Mouse (Mus musculus): ENCODE measurements around the gene Scin.
A peak's percentile ranks its signal among the peaks of the same experiment; 100 is the strongest.

Scin gene

GRCm38 (mm10) chr12:40027444-40027843 is 106.6 kb downstream of the Scin start:
- DNase-seq (ENCODE audit: low read depth), result no peak

GRCm38 (mm10) chr12:40023918-40024317 is 110.1 kb downstream of the Scin start:
- no peak for DNase-seq (ENCODE audit: low read depth)

GRCm38 (mm10) chr12:40023014-40023642 is 110.9 kb downstream of the Scin start:
- DNase-seq (ENCODE audit: low read depth), result no peak

- no peak for DNase-seq (ENCODE audit: low read depth)
These were observed 111.7 kb downstream of the Scin start for GRCm38 (mm10) chr12:40022344-40022743.

GRCm38 (mm10) chr12:40017955-40018505 is 116.0 kb downstream of the Scin start:
- peak; percentile 17 for DNase-seq (ENCODE audit: low read depth)

GRCm38 (mm10) chr12:40016648-40017460 is 117.2 kb downstream of the Scin start:
- DNase-seq (ENCODE audit: low read depth), result peak; percentile 47

- DNase-seq (ENCODE audit: low read depth), result no peak
These were observed 118.0 kb downstream of the Scin start for GRCm38 (mm10) chr12:40016068-40016467.

GRCm38 (mm10) chr12:40009866-40010265 is 124.2 kb downstream of the Scin start:
- peak; percentile 44 for DNase-seq (ENCODE audit: low read depth)
